Mouse (Mus musculus): ENCODE data around the gene Gm4070. TPM values are rescaled to one million over a fixed set of nuclear protein-coding genes. Genes with fewer than 3 reads are reported as not detected.

Gene Gm4070
- polyA plus RNA-seq, 1 experiment from 2014 or later, result 0.08 TPM

Other genes starting within 250 kb of the Gm4070 start
- gene Ilk, start 217.4 kb downstream of the Gm4070 start, polyA plus RNA-seq (2014; fragmentation: Nextera tagmentation; extraction: Ambion mirVana), result 207 and 214 TPM in 2 replicates
- 19.3 and 20.3 TPM in 2 replicates for gene Rrp8, start 216.6 kb downstream of the Gm4070 start, polyA plus RNA-seq (2014; fragmentation: Nextera tagmentation; extraction: Ambion mirVana)
- 116 and 164 TPM in 2 replicates for gene Taf10, start 209.6 kb downstream of the Gm4070 start, polyA plus RNA-seq (2014; fragmentation: Nextera tagmentation; extraction: Ambion mirVana)
- 41.1 and 44.3 TPM in 2 replicates for gene Tpp1, start 201.7 kb downstream of the Gm4070 start, polyA plus RNA-seq (2014; fragmentation: Nextera tagmentation; extraction: Ambion mirVana)
- 18.3 and 21.7 TPM in 2 replicates for gene Dchs1, start 166.3 kb downstream of the Gm4070 start, polyA plus RNA-seq (2014; fragmentation: Nextera tagmentation; extraction: Ambion mirVana)
- 182 and 221 TPM in 2 replicates for gene Mrpl17, start 142.9 kb downstream of the Gm4070 start, polyA plus RNA-seq (2014; fragmentation: Nextera tagmentation; extraction: Ambion mirVana)

Data from forebrain, embryonic 14.5 days (tissue).